Mouse (Mus musculus) cerebellum, adult 18-20 months (tissue): ENCODE results near the gene Gpr137.
A peak's percentile ranks its signal among the peaks of the same experiment; 100 is the strongest.

ENCODE experiments used
- DNase-seq, 2 experiments: peaks; one replicate each; pipeline ENCODE4 v3.0.0; 2021

Gene Gpr137

GRCm38 (mm10) chr19:6920741-6921636 is 21.3 kb downstream of the Gpr137 start:
- peak; percentile 57 to 67 for DNase-seq

DNA sequence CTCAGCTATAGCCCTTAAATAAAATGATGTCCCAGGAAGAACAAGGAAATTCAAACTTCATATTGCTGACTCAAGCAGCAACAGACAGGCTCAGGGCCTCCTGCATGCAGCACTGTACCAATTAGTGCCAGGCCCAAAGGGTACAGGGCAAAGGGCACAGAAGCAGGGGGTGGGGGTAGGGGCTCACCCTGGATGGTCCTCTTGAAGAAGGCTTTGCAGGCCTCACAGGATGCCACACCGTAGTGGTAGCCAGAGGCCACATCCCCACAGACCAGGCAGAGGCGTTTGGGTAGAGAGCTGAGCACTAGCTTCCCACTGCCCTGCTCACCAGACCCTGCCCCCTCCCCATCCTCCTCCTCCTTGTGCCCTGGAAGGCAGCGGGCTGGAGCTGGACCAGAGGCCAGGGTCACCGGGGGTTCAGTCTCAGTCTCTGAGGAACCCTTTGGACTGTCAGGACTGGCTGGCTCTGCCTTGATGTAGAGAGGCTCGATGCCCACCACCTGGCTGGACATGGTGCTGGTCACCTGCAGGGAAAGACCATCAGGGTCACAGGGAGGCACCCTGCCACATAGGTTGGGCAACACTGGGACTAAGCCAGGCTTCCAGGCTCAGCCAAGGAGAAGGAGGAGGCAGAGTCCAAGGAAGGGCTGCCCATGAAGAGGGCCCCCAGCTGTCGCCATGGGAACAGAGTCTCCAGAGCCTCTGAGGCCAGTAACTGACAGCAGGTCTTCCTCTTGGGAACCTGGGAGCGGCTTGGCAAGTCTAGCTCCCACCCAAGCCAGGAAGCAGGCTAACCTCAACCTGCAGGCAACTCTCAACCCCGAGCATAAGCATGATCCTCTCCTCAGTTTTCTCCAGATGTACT is 22.2 kb downstream of the Gpr137 start:
- DNase-seq, result peak; percentile 59 to 66

DNA sequence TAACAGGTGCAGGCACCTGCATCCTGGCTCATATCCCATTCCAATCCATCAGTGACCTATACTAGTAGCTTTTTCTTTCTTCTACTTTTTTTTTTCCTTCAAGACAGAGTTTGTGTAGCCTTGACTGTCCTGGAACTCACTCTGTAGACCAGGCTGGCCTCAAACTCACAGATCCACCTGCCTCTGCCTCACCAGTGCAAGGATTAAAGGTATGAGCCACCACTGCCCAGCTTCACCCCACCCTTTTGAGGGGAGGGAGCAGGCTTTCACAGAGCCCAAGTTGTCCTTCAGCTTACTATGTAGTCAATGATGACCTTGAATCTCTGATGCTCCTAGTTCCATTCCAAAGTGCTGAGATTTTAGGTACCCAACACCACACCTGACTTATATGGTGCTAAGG is 22.8 kb downstream of the Gpr137 start:
- peak in 1 of 2 experiments; percentile 10 for DNase-seq

GRCm38 (mm10) chr19:6918321-6918720 is 24.0 kb downstream of the Gpr137 start:
- peak in 1 of 2 experiments; percentile 6 for DNase-seq

GRCm38 (mm10) chr19:6916496-6916895 is 25.8 kb downstream of the Gpr137 start:
- DNase-seq, result peak in 1 of 2 experiments; percentile 12

DNA sequence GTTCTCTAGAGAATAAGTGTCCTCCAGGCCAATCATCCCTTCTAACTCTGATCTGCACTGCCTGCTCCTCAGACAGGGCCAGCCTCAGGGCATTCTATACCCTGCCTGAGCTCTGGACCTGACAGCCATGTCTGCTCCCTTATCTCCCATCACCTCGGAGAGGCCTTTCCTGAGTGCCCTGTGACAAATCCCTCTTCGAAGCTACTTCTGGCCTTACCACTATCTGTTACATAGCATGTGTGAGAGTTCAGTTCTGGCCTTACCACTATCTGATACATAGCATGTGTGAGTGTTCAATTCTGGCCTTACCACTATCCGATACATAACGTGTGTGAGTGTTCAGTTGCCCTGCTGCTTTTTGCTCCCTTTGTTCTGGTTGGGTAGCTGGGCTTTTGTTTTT is 27.0 kb downstream of the Gpr137 start:
- no peak for DNase-seq

GRCm38 (mm10) chr19:6914540-6914939 is 27.7 kb downstream of the Gpr137 start:
- DNase-seq, result peak in 1 of 2 experiments; percentile 8

DNA sequence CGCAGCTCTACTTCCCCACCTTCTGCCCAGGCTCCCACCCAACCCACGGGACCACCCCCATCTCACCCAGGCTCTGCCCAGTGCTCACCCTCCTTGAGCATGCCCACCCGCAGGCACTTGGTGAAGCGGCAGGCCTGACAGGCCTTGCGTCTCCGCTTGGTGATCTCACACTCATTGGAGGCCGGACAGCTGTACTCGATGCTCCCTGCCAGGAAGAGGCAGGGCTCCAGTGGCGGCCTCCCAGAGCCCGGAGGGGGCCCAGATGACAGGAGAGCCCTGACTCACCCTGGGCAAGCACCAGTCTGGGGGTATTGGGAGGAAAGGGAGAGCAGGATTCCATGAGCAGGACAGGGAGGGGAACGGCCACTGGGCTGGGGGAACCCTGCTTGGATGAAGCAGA is 28.3 kb downstream of the Gpr137 start:
- peak in 1 of 2 experiments; percentile 13 for DNase-seq

- no peak for DNase-seq
These were observed 29.2 kb downstream of the Gpr137 start for GRCm38 (mm10) chr19:6913036-6913435.

DNA sequence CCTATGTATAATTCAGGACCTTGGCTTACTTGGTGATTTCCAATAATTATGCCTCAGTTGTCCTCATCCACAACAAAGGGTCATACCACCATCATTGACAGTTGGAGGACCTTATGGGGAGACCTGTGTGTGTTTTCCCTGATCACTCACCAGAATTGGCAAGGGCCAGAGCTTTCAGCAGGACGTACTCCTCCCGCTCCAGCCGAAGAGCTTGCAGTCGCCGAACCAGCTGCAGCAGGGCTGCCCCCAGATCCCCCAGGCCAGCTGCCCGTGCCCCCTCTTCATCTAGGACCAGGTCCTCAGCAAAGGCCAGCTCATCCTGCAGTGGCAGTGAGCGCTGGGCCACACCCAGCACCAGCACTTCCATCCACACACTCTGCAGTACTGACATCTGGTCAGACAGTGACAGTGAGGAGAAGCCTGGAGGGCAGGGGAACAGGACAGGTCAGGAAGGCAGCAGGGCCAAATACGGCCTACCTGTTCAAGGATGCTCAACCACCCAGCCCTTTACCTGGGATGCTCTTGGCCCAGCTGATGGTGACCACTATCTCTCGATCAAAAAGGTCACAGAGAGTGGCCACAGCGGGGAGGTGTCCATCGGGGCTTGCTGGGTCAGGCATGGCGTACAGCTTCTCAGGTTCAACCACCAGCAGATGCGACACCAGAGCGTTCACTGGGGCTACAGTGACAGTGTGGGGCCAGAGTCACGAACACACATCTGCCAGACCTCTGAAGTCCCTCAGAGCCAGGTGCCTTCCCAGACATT is 29.9 kb downstream of the Gpr137 start:
- peak in 1 of 2 experiments; percentile 10 for DNase-seq

DNA sequence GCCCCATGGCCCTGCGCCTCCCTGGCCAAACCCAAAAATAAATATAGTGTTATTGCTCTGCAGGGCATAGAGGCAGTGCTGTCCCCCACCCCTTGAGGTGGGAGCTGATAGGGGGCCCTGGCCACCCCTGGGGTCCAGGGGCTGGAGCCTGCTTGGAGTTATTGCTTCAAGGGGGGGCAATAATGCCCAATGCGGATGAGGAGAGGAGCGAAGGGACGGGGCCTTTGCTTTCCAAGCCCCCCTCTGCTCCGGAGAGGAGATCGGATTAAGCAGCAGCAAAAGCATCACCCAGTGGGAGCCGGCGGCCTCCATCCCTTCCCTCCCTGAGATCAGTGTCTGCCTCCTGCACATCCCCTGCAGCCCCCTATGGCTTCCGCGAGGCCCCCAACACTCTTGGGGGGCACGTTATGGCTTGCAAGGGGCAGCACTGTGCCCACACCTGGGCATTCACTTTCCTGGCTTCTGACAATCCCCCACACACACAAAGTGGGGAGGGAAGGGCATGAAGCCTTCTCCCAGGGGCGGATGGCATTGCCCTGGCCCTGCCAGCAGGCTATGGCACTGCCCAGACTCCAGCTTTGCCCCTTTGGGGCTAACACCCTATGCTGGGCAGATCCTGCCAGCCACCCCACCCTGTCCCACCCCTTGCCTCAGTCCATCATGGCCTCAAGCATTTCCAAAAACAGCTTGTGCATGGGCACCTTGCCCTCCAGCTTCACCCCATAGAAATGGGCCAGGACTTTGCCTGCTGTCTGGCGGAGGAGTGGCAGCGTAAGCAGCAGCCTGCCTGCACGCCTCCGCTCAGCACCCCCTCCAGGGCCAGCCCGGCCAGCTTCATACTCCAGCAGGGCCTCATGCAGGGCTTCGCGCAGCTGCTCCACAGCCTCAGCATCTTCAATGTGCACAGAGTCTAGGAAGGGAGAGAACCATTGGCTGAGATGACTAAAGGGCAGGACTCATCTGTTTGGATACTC is 30.9 kb downstream of the Gpr137 start:
- DNase-seq, result peak in 1 of 2 experiments; percentile 21

- DNase-seq, result peak in 1 of 2 experiments; percentile 38
These were observed 32.0 kb downstream of the Gpr137 start for GRCm38 (mm10) chr19:6910306-6910705.

DNA sequence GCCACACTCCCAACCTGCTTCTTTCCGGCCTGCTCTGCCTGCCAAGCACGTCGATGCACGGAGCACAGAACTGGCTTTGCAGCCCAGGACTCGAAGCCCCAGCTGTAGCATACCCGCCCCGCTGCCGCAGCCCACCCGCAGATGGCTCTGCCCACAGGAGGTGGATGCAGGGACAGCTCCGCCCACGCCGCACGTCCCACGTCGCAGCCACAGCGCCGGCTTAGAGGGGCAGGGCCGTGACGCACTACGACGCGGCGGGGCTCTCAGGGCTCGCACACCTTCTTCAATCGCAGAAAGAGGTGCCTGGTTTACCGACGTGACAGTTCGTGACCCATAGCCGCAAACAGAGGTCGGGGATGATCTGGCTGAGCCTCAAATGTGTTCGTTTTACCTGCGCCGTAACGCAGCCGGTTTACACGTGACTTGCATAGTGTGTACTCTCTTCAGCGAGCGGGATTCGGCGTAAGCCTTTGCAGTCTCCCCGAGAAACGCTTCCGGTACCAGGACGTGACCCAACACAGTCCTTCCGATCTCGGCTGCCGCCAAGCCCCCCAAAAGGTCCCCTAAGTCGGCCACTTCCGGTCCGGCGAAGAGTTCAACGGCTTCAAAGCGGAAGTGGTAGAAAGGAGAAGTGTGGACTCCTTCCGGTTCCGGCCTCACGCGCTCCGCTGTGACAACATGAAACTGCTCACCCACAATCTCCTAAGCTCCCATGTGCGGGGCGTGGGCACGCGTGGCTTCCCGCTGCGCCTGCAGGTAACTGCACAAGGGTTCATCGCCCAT is 32.6 kb downstream of the Gpr137 start, which contains the start of the genes Trmt112 and Prdx5:
Gene Trmt112, plus strand, starts transcription at position 192 of the 783 bp plus-strand sequence.
Gene Prdx5, minus strand, starts transcription at position 600 of the 783 bp plus-strand sequence.
- peak; percentile 89 to 93 for DNase-seq

DNA sequence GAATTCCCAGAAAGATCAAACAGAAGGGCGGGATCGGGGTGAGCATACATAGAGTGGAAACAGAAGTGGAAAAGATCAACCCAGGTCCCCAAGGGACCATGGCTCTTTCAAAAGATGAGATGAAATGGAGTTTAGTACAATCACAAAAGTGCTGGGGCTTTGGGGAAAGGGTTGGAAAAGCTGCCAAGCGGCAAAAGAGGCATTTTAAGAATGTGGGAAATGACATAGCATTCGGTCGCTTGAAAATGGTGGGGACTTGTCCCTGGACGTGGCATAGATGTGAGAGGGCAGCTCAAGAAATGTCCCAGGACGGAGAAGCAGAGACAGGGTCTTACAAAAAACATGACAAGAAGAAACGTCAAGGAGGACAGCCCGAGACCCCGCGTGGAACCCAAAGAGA is 33.3 kb downstream of the Gpr137 start:
- no peak for DNase-seq

GRCm38 (mm10) chr19:6907811-6908540 is 34.3 kb downstream of the Gpr137 start:
- peak in 1 of 2 experiments; percentile 24 for DNase-seq

GRCm38 (mm10) chr19:6907094-6907493 is 35.2 kb downstream of the Gpr137 start:
- no peak for DNase-seq

DNA sequence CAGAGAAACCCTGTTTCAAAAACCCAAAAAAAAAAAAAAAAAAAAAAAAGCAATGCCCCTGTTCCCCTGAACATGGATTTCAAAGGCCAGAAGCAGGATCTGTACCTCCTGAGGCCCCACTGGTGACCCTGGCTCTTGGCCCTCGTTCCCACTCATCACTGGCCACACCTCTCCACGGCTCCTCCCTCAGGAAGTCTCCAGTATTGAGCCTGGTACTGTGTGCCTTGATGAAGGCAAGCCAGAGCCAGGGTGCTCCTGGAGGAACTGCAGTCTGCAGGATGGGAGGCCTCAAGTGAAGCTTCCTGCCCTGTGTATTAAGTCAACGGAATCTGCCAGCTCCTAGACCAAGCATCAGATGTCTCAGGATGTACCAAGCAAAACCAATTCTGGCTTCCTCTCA is 36.1 kb downstream of the Gpr137 start:
- DNase-seq, result peak in 1 of 2 experiments; percentile 13

GRCm38 (mm10) chr19:6905498-6906159 is 36.7 kb downstream of the Gpr137 start:
- DNase-seq, result no peak

DNA sequence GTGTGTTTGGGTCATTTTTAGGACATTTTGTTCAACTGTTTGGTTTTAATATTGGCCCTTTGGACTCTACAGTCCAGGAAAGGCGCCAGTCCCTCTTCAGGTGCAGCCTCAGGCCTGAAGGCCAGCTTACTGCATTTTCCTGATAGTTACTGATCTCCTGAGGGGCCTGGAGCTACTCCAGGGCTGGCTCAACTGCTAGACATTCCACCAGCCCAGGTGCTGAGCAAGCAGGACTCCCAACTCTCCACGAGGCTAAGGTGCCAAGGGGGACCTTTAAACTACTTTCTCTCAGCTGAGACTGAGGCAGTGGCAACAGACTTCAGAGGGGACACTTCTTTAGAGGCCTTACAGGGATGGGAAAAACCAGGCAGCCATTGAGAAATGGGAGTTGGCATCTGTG is 37.4 kb downstream of the Gpr137 start:
- DNase-seq, result no peak
